Mouse (Mus musculus): ENCODE measurements at regions not wholly inside any gene's neighbourhood (a gene's known extent, or its start where the extent isn't known, plus 50 kb on each side); places are given as distances from the start of the nearest gene placed in this dataset.
A peak's percentile ranks its signal among the peaks of the same experiment; 100 is the strongest.
"Not testable (repeated sequence)": the region's sequence is repeated elsewhere in the genome, so short reads cannot be mapped to it uniquely, and the experiment has no call there.

DNA sequence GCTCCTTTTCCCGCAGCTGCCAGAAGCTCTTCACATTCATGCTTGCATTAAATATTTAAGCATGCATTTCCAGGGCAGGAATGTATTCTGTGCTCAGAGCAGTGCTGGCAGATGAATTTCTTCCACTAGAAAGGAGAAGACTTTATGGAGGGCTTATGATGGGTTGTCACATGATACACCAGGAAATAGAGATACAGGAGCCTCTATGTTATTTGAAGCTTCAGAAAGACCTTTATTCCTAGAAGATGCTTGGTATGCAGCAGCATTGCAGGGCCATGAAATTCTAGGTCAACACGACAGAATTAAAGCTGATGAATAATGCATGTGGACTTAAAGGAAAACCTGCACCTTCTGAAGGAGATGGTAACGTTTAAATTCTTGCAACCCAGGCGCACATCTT, 212.1 kb downstream of the Adgrg6 start:
- no peak for DNase-seq (ENCODE audit: extremely low read depth, low read depth)

- no peak for DNase-seq (ENCODE audit: extremely low read depth, low read depth)
Observed at GRCm38 (mm10) chr10:14332688-14333117, 212.8 kb downstream of the Adgrg6 start.

GRCm38 (mm10) chr10:14328846-14329245, 216.6 kb downstream of the Adgrg6 start:
- DNase-seq (ENCODE audit: extremely low read depth, low read depth): no peak

DNA sequence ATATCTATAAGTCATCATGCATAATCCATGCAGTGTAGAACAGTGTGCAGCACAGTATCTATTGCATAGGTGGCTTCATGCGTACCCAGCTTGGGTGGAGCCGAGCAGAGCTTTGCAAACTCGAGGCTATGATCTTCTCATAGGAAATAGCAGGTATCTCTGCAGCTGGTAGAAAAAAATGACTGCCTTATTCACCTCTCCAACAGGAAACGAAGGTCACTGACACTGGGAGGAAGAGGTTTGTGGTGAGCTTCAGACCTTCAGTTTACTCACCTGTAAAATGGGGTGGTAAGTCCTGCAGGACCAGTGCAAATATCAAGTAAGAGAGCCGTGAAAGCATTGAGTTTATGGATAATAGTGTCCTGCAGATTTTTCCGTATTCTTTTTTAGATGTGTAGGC, 219.2 kb downstream of the Adgrg6 start:
- DNase-seq (ENCODE audit: extremely low read depth, low read depth): no peak

- DNase-seq (ENCODE audit: extremely low read depth, low read depth): peak; percentile 2
Observed at GRCm38 (mm10) chr10:14321503-14321902, 224.0 kb downstream of the Adgrg6 start.

DNA sequence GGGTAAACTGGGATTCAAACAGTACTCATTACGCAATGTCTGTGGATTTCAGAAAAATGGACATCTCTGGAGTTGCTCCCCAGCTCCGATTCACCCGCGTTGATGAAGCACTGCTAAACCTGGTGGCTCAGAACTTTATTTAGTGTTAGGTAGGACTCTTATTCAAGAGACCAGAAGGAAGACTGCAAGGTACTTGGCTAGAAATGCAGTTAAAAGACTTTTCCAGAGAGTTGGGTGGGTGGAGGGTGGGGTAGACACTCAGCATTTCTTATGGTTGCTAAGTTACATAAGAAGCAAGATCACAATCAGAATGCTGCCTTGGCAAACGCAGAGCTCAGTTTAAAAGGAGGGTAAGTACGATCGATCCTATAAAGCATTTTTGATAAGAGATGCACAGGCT, 230.2 kb downstream of the Adgrg6 start:
- no peak for DNase-seq (ENCODE audit: extremely low read depth, low read depth)

DNA sequence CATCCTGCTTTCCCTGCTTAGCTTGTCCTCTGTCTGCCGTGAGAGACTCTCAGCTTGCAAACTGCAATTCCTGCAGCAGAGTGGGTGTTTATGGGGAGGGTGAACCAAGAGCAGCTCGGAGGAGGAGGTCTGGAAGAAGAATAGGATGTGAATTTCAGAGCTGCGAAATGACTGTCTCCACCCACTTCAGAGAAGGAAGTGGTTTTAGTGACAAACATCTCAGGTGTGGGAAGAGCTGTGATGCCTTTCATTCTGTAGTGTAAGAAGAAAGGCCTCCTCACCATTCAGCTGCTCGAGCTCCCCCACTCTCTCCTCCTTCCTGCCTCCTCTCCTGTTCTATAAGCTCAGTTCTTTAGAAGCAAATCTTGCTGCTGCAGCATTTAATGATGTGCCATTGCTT, 230.9 kb downstream of the Adgrg6 start:
- no peak for DNase-seq (ENCODE audit: extremely low read depth, low read depth)

DNA sequence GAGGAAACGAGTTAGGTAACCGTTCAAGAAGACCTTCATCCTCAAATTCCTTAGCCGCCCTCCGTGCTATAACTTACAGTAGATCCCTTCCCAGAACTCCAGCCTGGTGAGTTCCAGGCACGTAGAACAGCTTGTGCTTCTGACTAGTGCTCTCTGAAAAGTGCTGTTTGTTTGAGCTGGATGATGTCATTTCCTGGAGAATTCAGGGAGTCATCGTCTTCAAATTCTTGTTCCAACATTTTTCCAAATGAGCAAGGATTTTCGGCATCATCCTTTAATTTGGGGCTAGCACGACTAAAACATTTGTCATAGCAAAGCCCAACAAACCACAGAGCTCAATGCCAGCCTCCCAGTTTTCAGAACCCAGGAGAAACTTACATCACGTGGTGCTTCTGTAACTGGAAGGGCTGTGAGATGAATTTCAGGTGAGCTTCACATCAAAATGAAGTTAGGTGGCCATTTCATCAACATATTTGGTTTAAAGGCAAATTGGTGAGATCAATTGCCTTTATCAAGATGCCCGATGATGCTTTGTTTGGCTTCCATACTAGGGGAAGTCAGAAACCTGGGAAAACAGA, 231.4 kb downstream of the Adgrg6 start:
- no peak for DNase-seq (ENCODE audit: extremely low read depth, low read depth)

DNA sequence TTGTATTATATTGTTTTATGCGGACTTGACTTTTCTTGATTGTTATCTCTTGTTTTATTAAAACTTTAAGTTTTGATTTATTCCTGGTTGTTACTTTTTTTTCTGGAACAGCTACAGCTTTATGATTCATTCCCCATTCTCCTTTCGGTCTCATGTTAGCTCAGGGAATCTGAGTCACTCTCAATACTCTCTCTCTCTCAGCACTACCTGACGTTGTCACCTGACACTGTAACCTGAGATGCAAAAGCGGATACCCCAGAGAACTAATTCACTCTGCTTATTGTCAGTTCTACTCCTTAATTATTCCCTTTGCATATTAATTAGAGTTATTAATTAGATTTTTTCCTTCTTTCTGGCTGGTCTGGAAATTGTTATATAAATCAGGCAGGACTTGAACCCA, 232.5 kb downstream of the Adgrg6 start:
- DNase-seq (ENCODE audit: extremely low read depth, low read depth): no peak

DNA sequence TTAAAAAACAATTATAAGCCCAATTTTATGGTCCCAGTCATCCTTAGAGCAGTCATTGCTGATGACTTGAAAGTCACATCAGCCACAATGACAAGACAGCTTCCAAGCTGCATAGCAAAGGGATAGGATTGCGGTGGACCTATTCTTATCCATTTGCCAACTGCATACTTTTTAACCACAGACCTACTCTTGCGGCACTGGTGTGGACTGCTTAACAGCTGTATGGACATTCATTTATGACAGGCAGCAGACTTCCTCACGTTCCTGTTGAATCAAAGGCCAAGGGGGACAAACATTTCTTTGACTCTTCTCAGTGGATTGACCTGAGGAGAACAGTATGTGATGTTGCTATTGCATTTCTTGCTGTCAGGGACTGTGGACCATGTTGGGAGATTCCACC, 233.5 kb downstream of the Adgrg6 start:
- DNase-seq (ENCODE audit: extremely low read depth, low read depth): no peak

DNA sequence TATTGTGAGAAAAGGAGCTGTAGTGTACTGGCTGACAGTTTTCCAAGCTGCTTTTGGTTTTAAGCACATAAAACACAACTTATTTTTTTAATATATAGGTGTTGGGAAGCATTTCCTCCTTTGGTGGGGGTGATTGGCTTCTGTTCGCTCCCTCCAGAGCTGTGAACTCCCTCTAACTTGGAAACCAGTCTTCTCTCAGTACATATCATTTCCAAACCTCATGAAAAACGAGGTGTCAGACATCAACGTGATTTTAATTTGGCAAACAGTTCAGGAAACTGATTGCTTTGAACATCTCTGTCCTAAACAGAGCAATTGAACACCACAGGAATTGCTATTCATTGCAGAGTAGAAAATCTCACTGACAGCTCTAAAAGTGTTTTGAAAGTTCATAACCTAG, 238.6 kb downstream of the Adgrg6 start:
- DNase-seq (ENCODE audit: extremely low read depth, low read depth): no peak

DNA sequence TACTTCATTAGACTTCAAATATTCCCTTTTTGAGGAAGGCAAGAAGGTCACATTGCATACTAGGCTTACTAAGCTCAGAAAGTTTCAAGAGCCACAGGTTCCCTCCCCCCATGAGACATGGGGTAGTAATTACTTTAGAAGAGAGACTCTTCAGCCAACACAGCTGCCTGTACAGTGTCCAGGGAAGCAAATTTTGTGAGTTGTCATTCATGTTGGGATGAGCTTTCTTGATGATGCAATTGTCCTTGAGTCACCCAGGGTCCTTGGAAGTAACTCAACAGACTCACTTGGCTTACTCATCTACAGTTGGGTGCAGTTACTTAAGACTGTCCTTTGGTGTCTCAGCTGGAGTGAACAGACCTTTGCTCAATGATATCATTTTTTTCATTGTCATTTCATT, 242.0 kb downstream of the Adgrg6 start:
- no peak for DNase-seq (ENCODE audit: extremely low read depth, low read depth)

DNA sequence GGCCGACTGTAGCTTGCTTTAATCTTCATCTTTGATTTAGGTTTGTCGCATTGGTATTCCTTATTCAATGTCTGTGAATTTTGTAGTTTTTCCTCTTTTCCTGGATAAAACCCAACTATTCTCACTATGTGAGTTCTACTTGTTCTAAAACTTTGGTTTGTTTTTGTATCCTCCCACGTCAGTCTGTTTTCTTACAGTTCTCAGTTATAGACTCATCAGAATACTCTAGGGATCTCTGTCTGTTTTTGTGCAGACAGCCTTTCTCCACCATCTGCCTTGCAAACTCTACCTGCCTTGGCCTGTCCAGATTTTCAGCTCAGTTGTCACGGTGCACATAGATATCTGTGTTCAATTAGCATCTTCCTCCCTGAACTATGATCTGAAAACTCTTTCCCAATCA, 249.3 kb downstream of the Adgrg6 start:
- DNase-seq (ENCODE audit: extremely low read depth, low read depth): no peak

DNA sequence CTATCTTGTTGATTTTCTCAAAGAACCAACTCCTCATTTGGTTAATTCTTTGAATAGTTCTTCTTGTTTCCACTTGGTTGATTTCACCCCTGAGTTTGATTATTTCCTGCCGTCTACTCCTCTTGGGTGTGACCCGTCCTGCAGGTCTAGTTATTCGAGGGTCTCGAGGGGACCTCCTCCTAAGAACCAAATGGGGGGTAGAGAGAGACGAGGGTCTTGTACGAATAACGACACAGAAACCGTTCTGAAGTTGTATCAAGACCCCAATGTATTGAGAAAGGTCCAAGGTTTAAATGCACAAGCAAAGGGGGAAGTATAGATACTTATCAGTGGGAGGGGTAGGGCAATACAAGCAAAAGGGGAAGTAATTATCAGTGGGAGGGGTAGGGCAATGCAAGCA, 252.8 kb downstream of the Adgrg6 start:
- not testable (repeated sequence) for DNase-seq (ENCODE audit: extremely low read depth, low read depth)

GRCm38 (mm10) chr10:14287551-14287950, 257.9 kb downstream of the Adgrg6 start:
- DNase-seq (ENCODE audit: extremely low read depth, low read depth): no peak

DNA sequence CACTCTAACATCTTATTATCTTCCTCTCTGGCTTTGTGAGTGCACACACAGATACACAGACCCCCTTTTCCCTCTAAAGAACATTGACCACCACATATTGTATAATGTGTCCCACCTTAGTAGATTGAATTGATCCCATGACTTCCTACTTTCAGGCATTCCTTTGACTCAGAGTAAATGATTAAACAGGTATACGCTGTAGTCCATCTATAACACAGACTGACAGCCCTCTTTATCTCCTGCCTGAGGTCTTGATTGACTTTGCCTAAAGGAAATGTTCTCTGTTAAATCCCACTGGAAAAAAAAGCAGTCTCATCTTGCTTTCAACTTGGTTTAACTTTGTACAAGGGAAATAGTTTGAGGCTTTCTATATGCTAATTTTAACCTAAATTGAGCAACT, 268.8 kb downstream of the Adgrg6 start:
- no peak for DNase-seq (ENCODE audit: extremely low read depth, low read depth)

GRCm38 (mm10) chr10:14275477-14275876, 270.0 kb downstream of the Adgrg6 start:
- no peak for DNase-seq (ENCODE audit: extremely low read depth, low read depth)

- no peak for DNase-seq (ENCODE audit: extremely low read depth, low read depth)
Observed at GRCm38 (mm10) chr10:14270008-14270407, 275.5 kb downstream of the Adgrg6 start.

- no peak for DNase-seq (ENCODE audit: extremely low read depth, low read depth)
Observed at GRCm38 (mm10) chr10:14267641-14268040, 277.8 kb downstream of the Adgrg6 start.

DNA sequence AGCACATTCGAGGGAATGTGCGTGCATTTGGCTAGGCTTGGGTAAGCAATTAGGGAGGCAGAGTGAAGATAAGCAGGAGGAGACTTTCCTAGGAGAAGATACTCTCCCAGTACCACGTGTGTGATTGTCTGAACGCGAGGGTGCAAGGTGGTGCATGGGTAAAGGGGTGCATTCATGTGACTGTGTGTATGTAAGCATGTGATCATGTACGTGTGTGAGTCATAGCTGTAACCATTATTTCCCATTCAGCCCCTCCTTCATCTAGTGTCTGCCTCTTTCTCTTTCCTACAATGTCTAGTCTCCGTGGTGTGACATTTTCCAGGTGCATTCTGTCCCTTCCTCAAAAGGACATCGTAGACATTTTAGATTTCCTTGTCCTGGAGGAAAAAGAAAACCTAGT, 273.8 kb downstream of the Hivep2 start:
- no peak for DNase-seq (ENCODE audit: extremely low read depth, low read depth)

- DNase-seq (ENCODE audit: extremely low read depth, low read depth): no peak
Observed at GRCm38 (mm10) chr10:14234896-14235604, 269.2 kb downstream of the Hivep2 start.

GRCm38 (mm10) chr10:14234005-14234602, 268.2 kb downstream of the Hivep2 start:
- no peak for DNase-seq (ENCODE audit: extremely low read depth, low read depth)

DNA sequence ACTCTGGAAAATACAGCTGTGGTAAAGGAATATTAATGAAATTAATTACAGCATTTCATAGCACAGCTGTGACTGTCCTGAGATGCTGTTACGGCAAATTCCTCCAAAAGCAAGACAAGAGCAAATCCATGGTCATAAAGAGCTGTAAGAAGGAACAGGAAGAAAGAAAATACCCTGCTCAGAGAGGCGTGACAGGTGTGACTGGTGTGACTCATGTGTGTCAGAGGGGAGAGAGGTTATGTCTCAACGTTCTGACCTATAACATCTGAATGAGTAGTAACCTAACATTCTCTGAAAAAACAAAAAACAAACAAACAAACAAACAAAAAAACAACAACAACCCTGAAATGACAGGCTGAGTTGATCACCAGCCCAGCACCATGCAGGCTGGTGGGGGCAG, 267.5 kb downstream of the Hivep2 start:
- no peak for DNase-seq (ENCODE audit: extremely low read depth, low read depth)
